Mouse (Mus musculus) forebrain, embryonic 13.5 days (tissue): ENCODE data around the gene Bloc1s1. TPM values are rescaled to one million over a fixed set of nuclear protein-coding genes. Genes with fewer than 3 reads are reported as not detected.

ENCODE experiments used
- ATAC-seq: fragments of 200-750 bp; cut with Nextera tagmentation; 2 replicates; pipeline ENCODE4 v1.8.0; 2017
- H3K27ac ChIP-seq: fragments of 300-500 bp; sonication (generic); 2 replicates; pipeline ENCODE4 v1.5.1; 2015; ENCODE audit warnings: inconsistent platforms, mild to moderate bottlenecking, moderate library complexity
- H3K27me3 ChIP-seq: fragments of 300-500 bp; sonication (generic); 2 replicates; pipeline ENCODE4 v1.6.1; 2015; ENCODE audit warnings: mild to moderate bottlenecking, inconsistent platforms
- H3K36me3 ChIP-seq: fragments of 300-500 bp; sonication (generic); 2 replicates; pipeline ENCODE4 v1.6.1; 2015; ENCODE audit warnings: mild to moderate bottlenecking, inconsistent platforms; ENCODE audit not compliant: poor library complexity, severe bottlenecking
- H3K4me1 ChIP-seq: fragments of 300-500 bp; sonication (generic); 2 replicates; pipeline ENCODE4 v1.6.1; 2015; ENCODE audit warnings: inconsistent platforms
- H3K4me2 ChIP-seq: fragments of 300-500 bp; sonication (generic); 2 replicates; pipeline ENCODE4 v1.6.1; 2015; ENCODE audit warnings: inconsistent platforms, mild to moderate bottlenecking, moderate library complexity
- H3K4me3 ChIP-seq: fragments of 300-500 bp; sonication (generic); 2 replicates; pipeline ENCODE4 v1.5.1; 2015; ENCODE audit warnings: mild to moderate bottlenecking, inconsistent platforms
- H3K9ac ChIP-seq: fragments of 300-500 bp; sonication (generic); 2 replicates; pipeline ENCODE4 v1.6.1; 2015; ENCODE audit warnings: mild to moderate bottlenecking, inconsistent platforms
- H3K9me3 ChIP-seq: fragments of 300-500 bp; sonication (generic); replicated peaks from 2 replicates; pipeline ENCODE4 v1.6.1; 2016; ENCODE audit warnings: inconsistent platforms
- WGBS: fragments of 180-500 bp; shearing (Covaris S2); methylation state at CpG from one replicate; pipeline ENCODE4 v1.1.7; 2015; 5-methylcytosine and 5-hydroxymethylcytosine counted together
- polyA plus RNA-seq: library from polyadenylated mRNA; unstranded; fragments of >200 nt; fragmentation: Nextera tagmentation; extraction: Ambion mirVana; gene quantifications from 2 replicates; pipeline ENCODE4 v1.2.1, GENCODE M21; 2015

Bloc1s1 gene
- polyA plus RNA-seq, 1 experiment from 2014 or later, result 241 TPM

DNA sequence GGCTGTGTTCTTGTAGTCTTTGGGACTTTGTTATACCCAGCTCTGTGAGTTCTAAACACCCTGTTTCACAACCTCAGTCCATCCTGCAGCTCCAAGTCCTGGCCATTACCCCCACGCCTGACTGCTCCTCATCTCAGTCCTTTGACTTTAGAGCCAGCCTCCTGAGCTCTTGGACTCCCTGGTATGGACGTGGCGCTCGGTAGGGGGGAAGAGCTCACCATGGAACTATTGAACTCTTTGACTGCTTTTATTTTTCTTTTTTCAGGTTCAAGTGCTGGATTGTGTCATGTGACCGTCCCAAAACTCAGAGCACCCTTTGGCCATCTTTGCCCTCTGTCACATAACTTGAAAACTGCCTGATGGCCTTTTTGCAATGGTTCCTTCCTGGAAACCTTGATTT, 41.8 kb downstream of the Bloc1s1 start:
- Histone ChIP-seq H3K36me3 (peaks cover 73% of the 10 kb centered on the region), H3K27ac (no peak overlapping the region), H3K27me3 (no peaks in the 10 kb centered on the region), H3K4me1 (no peaks in the 10 kb centered on the region), H3K4me3 (no peak overlapping the region), H3K9me3 (no peaks in the 10 kb centered on the region), H3K4me2 (no peak overlapping the region), H3K9ac (no peak overlapping the region)
- ATAC-seq, result no peak
- WGBS, result 72% methylated on average over 5 of the region's 5 CpGs

DNA sequence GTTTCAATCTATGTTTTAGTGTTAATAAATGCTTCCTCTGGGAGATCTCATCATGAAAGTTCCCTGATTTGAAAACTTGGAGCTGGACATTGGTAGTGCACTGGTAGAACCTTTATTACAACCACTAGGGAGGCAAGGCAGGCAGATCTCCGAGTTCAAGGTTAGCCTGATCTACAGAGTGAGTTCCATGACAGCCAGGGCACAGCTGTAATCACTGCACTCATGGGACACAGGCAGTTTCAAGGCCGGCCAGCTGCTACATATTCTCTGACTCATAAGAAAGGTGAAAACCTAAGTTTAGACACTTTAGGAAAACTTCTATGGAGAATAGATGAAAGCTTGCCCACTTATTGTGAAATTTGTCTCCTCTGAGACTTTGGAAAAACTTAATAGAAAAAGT, 45.0 kb downstream of the Bloc1s1 start:
- no peak overlapping the region for H3K27ac ChIP-seq
- H3K9me3 ChIP-seq, result no peaks in the 10 kb centered on the region
- no peak for ATAC-seq
- no peak overlapping the region for H3K4me3 ChIP-seq
- no peaks in the 10 kb centered on the region for H3K27me3 ChIP-seq
- WGBS, result 93% methylated on average over 2 of the region's 2 CpGs
- H3K36me3 ChIP-seq, result peaks cover 65% of the 10 kb centered on the region
- no peak overlapping the region for H3K4me2 ChIP-seq
- no peaks in the 10 kb centered on the region for H3K4me1 ChIP-seq
- no peak overlapping the region for H3K9ac ChIP-seq

DNA sequence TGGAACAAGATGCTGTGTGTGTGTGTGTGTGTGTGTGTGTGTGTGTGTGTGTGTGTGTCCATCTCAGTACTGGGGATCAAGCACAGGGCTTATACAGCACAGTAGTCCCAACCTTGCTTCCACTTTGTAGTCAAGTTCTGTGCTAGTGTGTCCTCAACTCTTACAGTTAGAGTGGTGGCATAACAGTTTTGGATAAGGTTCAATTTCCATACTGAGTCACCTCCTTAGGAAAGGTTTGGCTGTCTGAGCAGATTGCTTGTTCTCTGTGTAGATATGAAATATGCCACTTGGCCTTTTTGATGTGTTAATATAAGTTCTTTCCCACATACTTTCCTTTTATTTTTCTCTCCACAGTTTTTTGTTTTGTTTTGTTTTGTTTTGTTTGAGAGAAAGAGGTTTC, 45.5 kb downstream of the Bloc1s1 start:
- Histone ChIP-seq H3K9ac (no peak overlapping the region), H3K9me3 (no peaks in the 10 kb centered on the region), H3K27me3 (no peaks in the 10 kb centered on the region), H3K4me3 (no peak overlapping the region), H3K36me3 (peaks cover 66% of the 10 kb centered on the region), H3K4me1 (no peaks in the 10 kb centered on the region), H3K4me2 (no peak overlapping the region), H3K27ac (no peak overlapping the region)
- ATAC-seq, result no peak

DNA sequence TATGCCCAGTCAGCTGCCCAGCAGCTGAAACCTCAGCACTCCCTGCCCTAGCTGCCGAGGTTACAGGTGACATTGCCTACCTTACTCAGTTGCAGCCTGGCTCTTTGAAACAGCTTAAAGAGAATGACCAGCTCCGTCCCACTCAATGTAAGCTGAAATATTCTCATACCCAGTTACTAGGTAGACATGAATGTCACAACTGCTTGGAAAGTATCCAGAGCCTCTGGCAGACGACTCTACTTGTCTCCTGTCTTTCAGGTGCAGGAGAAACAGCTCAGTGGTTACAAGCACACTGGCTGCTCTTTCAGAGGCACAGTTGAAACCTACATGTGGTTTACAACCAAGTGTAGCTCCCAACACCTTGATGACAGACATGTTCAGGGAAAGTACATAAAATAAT, 53.5 kb downstream of the Bloc1s1 start:
- no peak overlapping the region for H3K4me2 ChIP-seq
- no peak overlapping the region for H3K4me3 ChIP-seq
- H3K4me1 ChIP-seq, result no peaks in the 10 kb centered on the region
- 88% methylated on average over 3 of the region's 3 CpGs for WGBS
- no peaks in the 10 kb centered on the region for H3K9me3 ChIP-seq
- H3K27ac ChIP-seq, result no peak overlapping the region
- H3K9ac ChIP-seq, result no peak overlapping the region
- ATAC-seq, result no peak
- peaks cover 69% of the 10 kb centered on the region for H3K36me3 ChIP-seq
- H3K27me3 ChIP-seq, result no peaks in the 10 kb centered on the region

Other genes with a start within 250 kb of the Bloc1s1 start
- 9.3 and 10.8 TPM in 2 replicates for gene Suox, start 250.0 kb downstream of the Bloc1s1 start, polyA plus RNA-seq
- 88.3 and 93.1 TPM in 2 replicates for gene Rab5b, start 227.8 kb downstream of the Bloc1s1 start, polyA plus RNA-seq
- gene Pmel, start 219.8 kb downstream of the Bloc1s1 start, polyA plus RNA-seq, result 0.17 and 0.21 TPM in 2 replicates
- 69.9 and 73.7 TPM in 2 replicates for gene Cdk2, start 219.0 kb downstream of the Bloc1s1 start, polyA plus RNA-seq
- 3.0 and 3.6 TPM in 2 replicates for gene Dgka, start 179.2 kb downstream of the Bloc1s1 start, polyA plus RNA-seq
- 49.6 and 50.2 TPM in 2 replicates for gene Pym1, start 176.1 kb downstream of the Bloc1s1 start, polyA plus RNA-seq
- 0.35 and 0.38 TPM in 2 replicates for gene Mmp19, start 133.1 kb downstream of the Bloc1s1 start, polyA plus RNA-seq
- gene Dnajc14, start 120.0 kb downstream of the Bloc1s1 start, polyA plus RNA-seq, result 52.2 and 55.9 TPM in 2 replicates
- 14.9 and 16.3 TPM in 2 replicates for gene Tmem198b, start 119.7 kb downstream of the Bloc1s1 start, polyA plus RNA-seq
- gene Sarnp, start 106.7 kb downstream of the Bloc1s1 start, polyA plus RNA-seq, result 244 and 278 TPM in 2 replicates
- 46.5 and 51.1 TPM in 2 replicates for gene Ormdl2, start 102.4 kb downstream of the Bloc1s1 start, polyA plus RNA-seq
- gene Gdf11, start 32.3 kb downstream of the Bloc1s1 start, polyA plus RNA-seq, result 8.9 and 9.0 TPM in 2 replicates
- 127 and 130 TPM in 2 replicates for gene Cd63, start 23.0 kb downstream of the Bloc1s1 start, polyA plus RNA-seq
- 10.7 and 16.0 TPM in 2 replicates for gene Rdh5, start 1.1 kb downstream of the Bloc1s1 start, polyA plus RNA-seq
- gene Itga7, start 9.8 kb upstream of the Bloc1s1 start, polyA plus RNA-seq, result 0.63 and 0.83 TPM in 2 replicates
- not detected in 2 replicates for gene Mettl7b, start 37.0 kb upstream of the Bloc1s1 start, polyA plus RNA-seq
- gene Olfr9, start 65.4 kb upstream of the Bloc1s1 start, polyA plus RNA-seq, result not detected in 2 replicates
- gene Olfr763, start 86.8 kb upstream of the Bloc1s1 start, polyA plus RNA-seq, result not detected in 2 replicates
- not detected in 2 replicates for gene Olfr764-ps1, start 115.9 kb upstream of the Bloc1s1 start, polyA plus RNA-seq
- gene Olfr765, start 126.0 kb upstream of the Bloc1s1 start, polyA plus RNA-seq, result not detected in 2 replicates
- not detected in 2 replicates for gene Olfr766-ps1, start 144.9 kb upstream of the Bloc1s1 start, polyA plus RNA-seq
- not detected in 2 replicates for gene Olfr767, start 158.9 kb upstream of the Bloc1s1 start, polyA plus RNA-seq
- not detected in 2 replicates for gene Olfr768, start 175.3 kb upstream of the Bloc1s1 start, polyA plus RNA-seq
- not detected in 2 replicates for gene Olfr769, start 193.8 kb upstream of the Bloc1s1 start, polyA plus RNA-seq
- gene Olfr770, start 215.0 kb upstream of the Bloc1s1 start, polyA plus RNA-seq, result not detected in 2 replicates
- gene Olfr771, start 240.7 kb upstream of the Bloc1s1 start, polyA plus RNA-seq, result not detected in 2 replicates